Mouse (Mus musculus) natural killer cell, adult 2 months (primary cell): Measurements from ENCODE around the gene Fam122a.
A peak's percentile ranks its signal among the peaks of the same experiment; 100 is the strongest.

ENCODE experiments used
- DNase-seq, 2 experiments: peaks; one replicate each; pipeline ENCODE4 v3.0.0; 2022; ENCODE audit warnings: low spot score in 2 of 2

Gene Fam122a

GRCm38 (mm10) chr19:24476929-24477882 lies at the start of gene Fam122a:
Fam122a (minus strand) TSS chr19:24477356.
- peak; percentile 87 to 92 for DNase-seq

GRCm38 (mm10) chr19:24523476-24524313 lies 46.5 kb upstream of the Fam122a start:
- no peak for DNase-seq

GRCm38 (mm10) chr19:24521997-24522396 lies 44.8 kb upstream of the Fam122a start:
- DNase-seq: no peak

GRCm38 (mm10) chr19:24521146-24521545 lies 44.0 kb upstream of the Fam122a start:
- no peak for DNase-seq

- no peak for DNase-seq
Observed at GRCm38 (mm10) chr19:24519732-24520409, 42.7 kb upstream of the Fam122a start.

- DNase-seq: no peak
Observed at GRCm38 (mm10) chr19:24518384-24518783, 41.2 kb upstream of the Fam122a start.

GRCm38 (mm10) chr19:24517057-24517456 lies 39.9 kb upstream of the Fam122a start:
- no peak for DNase-seq

GRCm38 (mm10) chr19:24515941-24516340 lies 38.8 kb upstream of the Fam122a start:
- no peak for DNase-seq

GRCm38 (mm10) chr19:24514661-24515642 lies 37.8 kb upstream of the Fam122a start:
- DNase-seq: no peak

GRCm38 (mm10) chr19:24513105-24513843 lies 36.1 kb upstream of the Fam122a start:
- DNase-seq: no peak

GRCm38 (mm10) chr19:24511939-24512338 lies 34.8 kb upstream of the Fam122a start:
- no peak for DNase-seq

- DNase-seq: no peak
Observed at GRCm38 (mm10) chr19:24509391-24509790, 32.2 kb upstream of the Fam122a start.

GRCm38 (mm10) chr19:24508087-24508767 lies 31.1 kb upstream of the Fam122a start:
- DNase-seq: no peak

GRCm38 (mm10) chr19:24502736-24503421 lies 25.7 kb upstream of the Fam122a start:
- DNase-seq: no peak

- DNase-seq: no peak
Observed at GRCm38 (mm10) chr19:24501525-24501924, 24.4 kb upstream of the Fam122a start.

GRCm38 (mm10) chr19:24500431-24500830 lies 23.3 kb upstream of the Fam122a start:
- no peak for DNase-seq

- DNase-seq: no peak
Observed at GRCm38 (mm10) chr19:24499291-24499690, 22.1 kb upstream of the Fam122a start.

GRCm38 (mm10) chr19:24493887-24494286 lies 16.7 kb upstream of the Fam122a start:
- no peak for DNase-seq

- no peak for DNase-seq
Observed at GRCm38 (mm10) chr19:24491824-24492223, 14.7 kb upstream of the Fam122a start.
